Mouse (Mus musculus) kidney, postnatal 10 days (tissue): ENCODE measurements at regions not wholly inside any gene's neighbourhood (a gene's known extent, or its start where the extent isn't known, plus 50 kb on each side); places are given as distances from the start of the nearest gene placed in this dataset.
A peak's percentile ranks its signal among the peaks of the same experiment; 100 is the strongest.

ENCODE experiments used
- DNase-seq: peaks from one replicate; pipeline ENCODE4 v3.0.0; 2021; ENCODE audit warnings: mixed read lengths

- DNase-seq, result no peak
These were observed 253.1 kb downstream of the Fam173b start for GRCm38 (mm10) chr15:31854764-31855163.

GRCm38 (mm10) chr15:31855188-31855587, 253.5 kb downstream of the Fam173b start:
- no peak for DNase-seq

GRCm38 (mm10) chr15:31869100-31869499, 267.4 kb downstream of the Fam173b start:
- DNase-seq, result no peak

- DNase-seq, result peak; percentile 28
These were observed 268.2 kb downstream of the Fam173b start for GRCm38 (mm10) chr15:31869673-31870417.

GRCm38 (mm10) chr15:31875436-31875835, 273.8 kb downstream of the Fam173b start:
- no peak for DNase-seq

- peak; percentile 54 for DNase-seq
These were observed 278.8 kb downstream of the Fam173b start for GRCm38 (mm10) chr15:31880479-31880878.

- peak; percentile 55 for DNase-seq
These were observed 280.7 kb downstream of the Fam173b start for GRCm38 (mm10) chr15:31882331-31882730.

- no peak for DNase-seq
These were observed 281.9 kb downstream of the Fam173b start for GRCm38 (mm10) chr15:31883516-31883915.

GRCm38 (mm10) chr15:31898904-31899650, 278.0 kb upstream of the Tas2r119 start:
- DNase-seq, result no peak

- no peak for DNase-seq
These were observed 276.8 kb upstream of the Tas2r119 start for GRCm38 (mm10) chr15:31900325-31900724.

- no peak for DNase-seq
These were observed 268.7 kb upstream of the Tas2r119 start for GRCm38 (mm10) chr15:31908432-31908831.

- no peak for DNase-seq
These were observed 265.1 kb upstream of the Tas2r119 start for GRCm38 (mm10) chr15:31911978-31912377.

GRCm38 (mm10) chr15:31921485-31921884, 255.6 kb upstream of the Tas2r119 start:
- no peak for DNase-seq

GRCm38 (mm10) chr15:31960301-31960700, 216.8 kb upstream of the Tas2r119 start:
- no peak for DNase-seq

GRCm38 (mm10) chr15:31961963-31962362, 215.1 kb upstream of the Tas2r119 start:
- peak; percentile 82 for DNase-seq

GRCm38 (mm10) chr15:31964911-31965310, 212.2 kb upstream of the Tas2r119 start:
- no peak for DNase-seq

GRCm38 (mm10) chr15:31965542-31965941, 211.5 kb upstream of the Tas2r119 start:
- DNase-seq, result no peak

- no peak for DNase-seq
These were observed 204.2 kb upstream of the Tas2r119 start for GRCm38 (mm10) chr15:31972891-31973290.

- no peak for DNase-seq
These were observed 203.2 kb upstream of the Tas2r119 start for GRCm38 (mm10) chr15:31973889-31974288.

GRCm38 (mm10) chr15:31976461-31976860, 200.6 kb upstream of the Tas2r119 start:
- no peak for DNase-seq

- no peak for DNase-seq
These were observed 199.5 kb upstream of the Tas2r119 start for GRCm38 (mm10) chr15:31977563-31977962.

- peak; percentile 31 for DNase-seq
These were observed 197.1 kb upstream of the Tas2r119 start for GRCm38 (mm10) chr15:31979961-31980360.

GRCm38 (mm10) chr15:31980791-31981190, 196.3 kb upstream of the Tas2r119 start:
- DNase-seq, result no peak

GRCm38 (mm10) chr15:31987291-31987690, 189.8 kb upstream of the Tas2r119 start:
- DNase-seq, result no peak
